Mouse (Mus musculus): ENCODE results near the gene A830031A19Rik. TPM values are rescaled to one million over a fixed set of nuclear protein-coding genes. Genes with fewer than 3 reads are reported as not detected.
A peak's percentile ranks its signal among the peaks of the same experiment; 100 is the strongest.

A830031A19Rik gene
- total RNA-seq, 2 experiments from 2014 or later, result not detected

DNA sequence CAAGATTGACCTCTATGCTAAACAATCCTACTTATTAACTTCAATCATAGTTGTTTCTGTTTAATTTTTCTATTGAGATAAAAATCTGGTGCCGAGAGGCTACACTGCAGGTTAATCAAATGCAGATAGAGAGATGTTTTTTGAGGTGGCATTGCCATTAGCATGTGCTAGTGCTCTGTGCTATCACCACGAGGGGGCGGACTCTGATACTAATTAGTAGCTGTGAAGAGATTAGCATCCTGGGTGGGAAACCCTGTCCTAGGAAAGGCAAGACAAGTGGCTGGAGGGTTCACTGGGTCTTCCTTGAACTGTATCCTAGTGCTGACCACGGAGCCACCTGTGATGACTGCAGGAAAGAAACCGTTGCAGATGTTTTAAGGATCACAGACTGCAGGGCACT is 66.6 kb downstream of the A830031A19Rik start:
- DNase-seq, result peak; percentile 9

DNA sequence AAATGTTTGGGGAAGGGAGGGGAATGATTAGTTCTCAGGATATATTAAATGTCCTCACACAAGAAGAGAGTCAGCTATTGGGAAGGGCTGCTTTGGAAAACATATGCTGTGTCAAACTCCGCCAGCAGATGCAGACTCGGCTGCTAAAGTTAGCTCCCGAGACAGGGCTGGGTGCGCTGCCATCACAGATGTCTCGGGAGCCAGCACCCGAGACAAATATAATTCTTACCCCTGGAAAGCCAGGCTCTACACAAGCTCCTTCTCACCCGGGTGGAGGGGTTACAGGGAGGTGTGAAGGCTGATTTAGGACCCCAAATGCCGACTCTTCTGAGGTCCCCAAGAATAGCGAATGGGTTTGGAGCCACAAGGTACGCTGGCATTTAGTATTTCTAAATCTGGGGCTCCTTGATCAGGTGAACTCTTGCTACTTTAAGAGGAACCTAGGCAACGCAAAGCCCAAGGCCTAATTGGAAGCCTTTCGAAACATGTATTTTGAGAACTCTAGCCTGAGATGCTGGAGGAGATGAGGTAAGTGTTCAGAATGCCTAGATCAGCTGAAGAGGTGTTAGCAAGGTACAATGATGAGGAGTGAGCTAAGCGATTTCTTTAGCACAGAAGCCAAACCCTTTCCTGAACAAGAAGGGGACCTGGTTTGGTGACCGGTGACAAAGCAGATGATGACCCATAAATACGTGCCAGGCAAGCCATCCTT is 69.3 kb downstream of the A830031A19Rik start:
- no peak for DNase-seq

DNA sequence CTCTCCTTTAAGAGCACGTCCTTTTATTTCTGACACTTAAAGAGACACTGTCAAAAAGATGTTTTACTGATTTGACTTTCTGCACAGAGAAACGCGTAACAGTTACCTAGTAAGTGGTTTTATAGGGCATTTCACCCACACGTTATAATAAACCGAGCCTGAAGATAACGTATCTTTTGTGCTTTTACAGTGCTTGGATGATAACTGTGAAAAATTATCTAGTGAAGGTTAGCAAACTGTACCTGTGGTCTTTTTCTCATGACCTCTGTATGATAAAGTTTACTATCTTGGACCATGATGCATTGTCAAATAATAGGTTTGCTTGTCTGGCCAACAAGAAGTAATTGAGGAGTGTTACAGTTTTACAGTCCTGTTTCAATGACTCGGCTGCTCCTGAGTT is 74.2 kb downstream of the A830031A19Rik start:
- no peak for DNase-seq

Small RNA genes lying within 50 kb of the gene (microRNA-seq; reads per million reads assigned to microRNA genes)
- gene Gm44381, result 0 reads per million in 2 experiments

Other genes with a start within 250 kb of the A830031A19Rik start
- gene Papolg, start 179.8 kb downstream of the A830031A19Rik start, total RNA-seq (2021), result 1 to 10 TPM; 8.0 to 9.0 TPM
- gene Bcl11a, start 3.0 kb upstream of the A830031A19Rik start, total RNA-seq (2021), result 10 to 100 TPM in 1 of 2 experiments, 1 to 10 TPM in 1; 8.4 to 10.3 TPM

All from heart, postnatal 4 days (tissue).